Mouse (Mus musculus): ENCODE results near the gene Best3. TPM values are rescaled to one million over a fixed set of nuclear protein-coding genes. Genes with fewer than 3 reads are reported as not detected.
A peak's percentile ranks its signal among the peaks of the same experiment; 100 is the strongest.
"Not testable (repeated sequence)": the region's sequence is repeated elsewhere in the genome, so short reads cannot be mapped to it uniquely, and the experiment has no call there.

Gene Best3
- polyA plus RNA-seq, 1 experiment = 0.11 TPM

DNA sequence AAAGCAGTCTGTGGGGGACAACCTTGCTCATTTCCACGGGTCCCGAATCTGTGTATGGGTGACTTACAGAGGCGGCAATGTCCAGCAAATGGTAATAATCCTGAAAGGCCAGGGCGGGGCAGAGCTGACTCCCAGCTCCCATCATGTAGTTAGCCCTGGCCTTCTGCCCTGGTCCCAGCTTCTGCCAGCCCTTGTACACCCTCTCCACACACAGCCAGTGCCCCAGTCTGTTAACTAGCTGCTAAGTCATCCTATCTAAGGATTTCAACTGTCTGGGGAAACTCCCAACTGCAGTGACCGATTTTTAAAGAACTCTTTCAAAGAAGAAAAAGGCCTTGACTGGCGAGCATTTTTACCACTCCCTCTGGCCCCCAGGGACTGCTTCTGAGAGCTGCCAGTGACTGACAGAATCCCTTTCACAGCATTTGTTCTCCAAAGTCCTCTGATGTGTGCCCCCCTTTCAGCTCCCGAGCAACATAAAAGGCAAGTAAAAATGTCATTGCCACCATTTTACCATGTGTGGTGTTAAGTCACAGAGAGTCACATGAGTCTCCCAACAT lies 32.2 kb downstream of the Best3 start:
- Histone ChIP-seq H3K36me3 (ENCODE audit: control insufficient read depth, insufficient read depth, low read length) (no peaks in the 10 kb centered on the region), H3K27me3 (ENCODE audit: control insufficient read depth, insufficient read depth, low read length) (no peaks in the 10 kb centered on the region), H3K4me3 (ENCODE audit: control insufficient read depth, insufficient read depth, low read length) (no peak overlapping the region), H3K27ac (ENCODE audit: control insufficient read depth, insufficient read depth, low read length) (no peak overlapping the region), H3K4me1 (replicated peaks; ENCODE audit: control insufficient read depth, insufficient read depth, low read length) (no peaks in the 10 kb centered on the region)
- no peak for DNase-seq
- 79% methylated on average over 7 of the region's 7 CpGs for WGBS
- TF ChIP-seq POLR2A (IDR thresholded peaks at IDR 0.05; ENCODE audit: control insufficient read depth, extremely low read depth, insufficient read depth, low read length, poor library complexity) (no peak), CTCF (IDR thresholded peaks at IDR 0.05; ENCODE audit: borderline replicate concordance, control insufficient read depth, extremely low read depth, insufficient read depth, low read length, poor library complexity) (no peak)

DNA sequence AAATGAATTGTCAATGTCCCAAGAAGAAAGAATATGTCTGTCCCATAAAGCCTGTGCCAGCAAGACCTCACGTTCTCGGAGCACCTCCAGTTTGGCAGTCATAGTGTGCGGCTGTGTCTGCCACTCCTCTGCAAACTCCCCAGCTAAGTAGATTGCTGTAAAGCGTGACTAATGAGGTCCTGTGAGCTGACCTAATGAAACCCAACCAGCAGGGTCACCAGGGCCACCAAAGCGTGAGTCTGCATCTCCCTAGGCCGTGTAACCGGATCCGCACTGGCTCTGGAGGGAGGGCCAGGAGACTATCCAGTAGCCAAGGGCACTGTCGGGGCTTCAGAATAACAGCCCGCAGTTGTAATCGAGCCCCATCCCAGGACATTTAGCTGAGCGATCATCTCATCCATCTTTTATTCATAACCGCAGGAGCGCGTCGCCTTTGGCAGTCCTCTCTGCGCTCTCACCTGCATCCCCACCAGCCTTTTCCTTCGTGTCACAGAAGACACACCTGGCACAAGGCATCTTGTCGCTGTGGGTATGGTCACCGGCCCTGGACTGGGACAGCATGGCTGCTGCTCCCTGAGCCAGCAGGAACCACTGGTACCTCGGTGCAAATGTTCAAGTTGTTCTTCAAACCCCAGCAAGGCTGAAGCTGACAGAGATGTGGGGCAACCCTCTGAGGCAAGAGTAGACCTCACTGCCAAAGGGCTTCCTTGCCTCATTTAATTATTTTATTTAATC lies 35.1 kb downstream of the Best3 start:
- Histone ChIP-seq H3K4me1 (replicated peaks; ENCODE audit: control insufficient read depth, insufficient read depth, low read length) (no peaks in the 10 kb centered on the region), H3K27ac (ENCODE audit: control insufficient read depth, insufficient read depth, low read length) (no peak overlapping the region), H3K27me3 (ENCODE audit: control insufficient read depth, insufficient read depth, low read length) (no peaks in the 10 kb centered on the region), H3K36me3 (ENCODE audit: control insufficient read depth, insufficient read depth, low read length) (no peaks in the 10 kb centered on the region), H3K4me3 (ENCODE audit: control insufficient read depth, insufficient read depth, low read length) (no peak overlapping the region)
- WGBS = 82% methylated on average over 21 of the region's 21 CpGs
- TF ChIP-seq CTCF (IDR thresholded peaks at IDR 0.05; ENCODE audit: borderline replicate concordance, control insufficient read depth, extremely low read depth, insufficient read depth, low read length, poor library complexity) (no peak), POLR2A (IDR thresholded peaks at IDR 0.05; ENCODE audit: control insufficient read depth, extremely low read depth, insufficient read depth, low read length, poor library complexity) (no peak)
- DNase-seq = no peak

DNA sequence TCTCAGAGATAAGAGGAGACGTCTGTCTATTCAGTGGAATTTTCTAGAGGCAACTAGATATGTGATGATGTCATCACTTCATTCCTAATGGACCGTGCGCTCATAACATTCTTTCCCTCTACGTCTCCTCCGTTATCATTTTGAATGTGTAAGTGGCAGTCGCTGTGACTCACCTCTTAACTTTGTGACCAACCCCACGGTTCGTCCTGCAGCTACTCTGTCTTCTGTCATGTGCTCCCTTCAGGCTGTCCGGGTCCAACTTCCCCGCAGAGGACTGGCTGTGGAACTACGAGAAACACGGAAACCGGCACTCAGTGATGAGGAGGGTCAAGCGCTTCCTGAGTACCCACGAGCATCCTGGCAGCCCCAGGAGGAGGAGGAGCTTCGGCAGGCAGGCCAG lies 37.6 kb downstream of the Best3 start:
- DNase-seq = no peak
- no peaks in the 10 kb centered on the region for H3K4me1 ChIP-seq (replicated peaks; ENCODE audit: control insufficient read depth, insufficient read depth, low read length)
- WGBS = 40% methylated on average over 16 of the region's 16 CpGs
- TF ChIP-seq POLR2A (IDR thresholded peaks at IDR 0.05; ENCODE audit: control insufficient read depth, extremely low read depth, insufficient read depth, low read length, poor library complexity) = no peak
- no peak for TF ChIP-seq CTCF (IDR thresholded peaks at IDR 0.05; ENCODE audit: borderline replicate concordance, control insufficient read depth, extremely low read depth, insufficient read depth, low read length, poor library complexity)
- no peaks in the 10 kb centered on the region for H3K36me3 ChIP-seq (ENCODE audit: control insufficient read depth, insufficient read depth, low read length)
- no peak overlapping the region for H3K4me3 ChIP-seq (ENCODE audit: control insufficient read depth, insufficient read depth, low read length)
- H3K27ac ChIP-seq (ENCODE audit: control insufficient read depth, insufficient read depth, low read length) = no peak overlapping the region
- no peaks in the 10 kb centered on the region for H3K27me3 ChIP-seq (ENCODE audit: control insufficient read depth, insufficient read depth, low read length)

DNA sequence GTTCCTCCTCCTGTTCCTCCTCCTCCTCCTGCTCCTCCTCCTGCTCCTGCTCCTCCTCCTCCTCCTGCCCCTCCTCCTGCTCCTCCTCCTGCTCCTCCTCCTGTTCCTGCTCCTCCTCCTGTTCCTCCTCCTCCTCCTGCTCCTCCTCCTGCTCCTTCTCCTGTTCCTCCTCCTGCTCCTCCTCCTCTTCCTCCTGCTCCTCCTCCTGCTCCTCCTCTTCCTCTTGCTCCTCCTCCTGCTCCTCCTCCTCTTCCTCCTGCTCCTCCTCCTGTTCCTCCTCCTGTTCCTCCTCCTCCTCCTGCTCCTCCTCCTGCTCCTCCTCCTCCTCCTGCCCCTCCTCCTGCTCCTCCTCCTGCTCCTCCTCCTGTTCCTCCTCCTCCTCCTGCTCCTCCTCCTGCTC lies 39.7 kb downstream of the Best3 start:
- not testable (repeated sequence) for H3K36me3 ChIP-seq (ENCODE audit: control insufficient read depth, insufficient read depth, low read length); H3K4me1 ChIP-seq (replicated peaks; ENCODE audit: control insufficient read depth, insufficient read depth, low read length); DNase-seq; H3K27me3 ChIP-seq (ENCODE audit: control insufficient read depth, insufficient read depth, low read length); H3K27ac ChIP-seq (ENCODE audit: control insufficient read depth, insufficient read depth, low read length); H3K4me3 ChIP-seq (ENCODE audit: control insufficient read depth, insufficient read depth, low read length)

DNA sequence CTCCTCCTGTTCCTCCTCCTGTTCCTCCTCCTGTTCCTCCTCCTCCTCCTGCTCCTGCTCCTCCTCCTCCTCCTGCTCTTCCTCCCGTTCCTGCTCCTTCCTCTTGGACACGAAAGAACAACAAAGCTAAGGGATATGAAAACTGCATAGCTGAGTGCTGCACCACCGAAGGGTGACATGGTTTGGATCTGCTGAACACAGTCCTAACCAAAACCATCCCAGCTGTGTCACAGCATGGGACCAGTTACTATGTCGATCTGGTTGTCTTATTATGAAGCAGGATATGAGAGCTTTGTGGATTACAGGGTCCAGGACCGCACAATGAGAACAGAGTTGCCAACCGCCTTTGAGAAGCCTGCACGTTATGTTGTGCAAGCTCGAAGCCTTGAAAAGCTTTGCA lies 40.1 kb downstream of the Best3 start:
- no peaks in the 10 kb centered on the region for H3K4me1 ChIP-seq (replicated peaks; ENCODE audit: control insufficient read depth, insufficient read depth, low read length)
- 82% methylated on average over 8 of the region's 8 CpGs for WGBS
- TF ChIP-seq CTCF (IDR thresholded peaks at IDR 0.05; ENCODE audit: borderline replicate concordance, control insufficient read depth, extremely low read depth, insufficient read depth, low read length, poor library complexity) (no peak), POLR2A (IDR thresholded peaks at IDR 0.05; ENCODE audit: control insufficient read depth, extremely low read depth, insufficient read depth, low read length, poor library complexity) (no peak)
- no peak for DNase-seq
- no peaks in the 10 kb centered on the region for H3K27me3 ChIP-seq (ENCODE audit: control insufficient read depth, insufficient read depth, low read length)
- H3K36me3 ChIP-seq (ENCODE audit: control insufficient read depth, insufficient read depth, low read length) = no peaks in the 10 kb centered on the region
- no peak overlapping the region for H3K4me3 ChIP-seq (ENCODE audit: control insufficient read depth, insufficient read depth, low read length)
- H3K27ac ChIP-seq (ENCODE audit: control insufficient read depth, insufficient read depth, low read length) = no peak overlapping the region

- 97% methylated on average over 3 of the region's 3 CpGs for WGBS
- DNase-seq = no peak
- no peaks in the 10 kb centered on the region for H3K4me1 ChIP-seq (replicated peaks; ENCODE audit: control insufficient read depth, insufficient read depth, low read length)
- no peak overlapping the region for H3K27ac ChIP-seq (ENCODE audit: control insufficient read depth, insufficient read depth, low read length)
- H3K27me3 ChIP-seq (ENCODE audit: control insufficient read depth, insufficient read depth, low read length) = no peaks in the 10 kb centered on the region
- no peak for TF ChIP-seq POLR2A (IDR thresholded peaks at IDR 0.05; ENCODE audit: control insufficient read depth, extremely low read depth, insufficient read depth, low read length, poor library complexity)
- TF ChIP-seq CTCF (IDR thresholded peaks at IDR 0.05; ENCODE audit: borderline replicate concordance, control insufficient read depth, extremely low read depth, insufficient read depth, low read length, poor library complexity) = no peak
- no peaks in the 10 kb centered on the region for H3K36me3 ChIP-seq (ENCODE audit: control insufficient read depth, insufficient read depth, low read length)
- H3K4me3 ChIP-seq (ENCODE audit: control insufficient read depth, insufficient read depth, low read length) = no peak overlapping the region
Observed at GRCm38 (mm10) chr10:117031160-117031559, 45.0 kb downstream of the Best3 start.

GRCm38 (mm10) chr10:117033785-117034184 lies 47.7 kb downstream of the Best3 start:
- Histone ChIP-seq H3K4me1 (replicated peaks; ENCODE audit: control insufficient read depth, insufficient read depth, low read length) (no peaks in the 10 kb centered on the region), H3K36me3 (ENCODE audit: control insufficient read depth, insufficient read depth, low read length) (no peaks in the 10 kb centered on the region), H3K27ac (ENCODE audit: control insufficient read depth, insufficient read depth, low read length) (no peak overlapping the region), H3K4me3 (ENCODE audit: control insufficient read depth, insufficient read depth, low read length) (no peak overlapping the region), H3K27me3 (ENCODE audit: control insufficient read depth, insufficient read depth, low read length) (no peaks in the 10 kb centered on the region)
- WGBS = 12% methylated on average over 8 of the region's 8 CpGs
- peak; percentile 79 for DNase-seq
- TF ChIP-seq CTCF (IDR thresholded peaks at IDR 0.05; ENCODE audit: borderline replicate concordance, control insufficient read depth, extremely low read depth, insufficient read depth, low read length, poor library complexity) = peak; percentile 68; the same call in 1 of the 2 replicates
- TF ChIP-seq POLR2A (IDR thresholded peaks at IDR 0.05; ENCODE audit: control insufficient read depth, extremely low read depth, insufficient read depth, low read length, poor library complexity) = no peak

Data from thymus, adult 2 months (tissue).